Mouse (Mus musculus) spleen, adult 2 months (tissue): ENCODE data around the gene Rapgef3.

ENCODE experiments used
- CTCF ChIP-seq: fragments of 200-500 bp; IDR thresholded peaks from 2 replicates; pipeline ENCODE4 v1.5.1; 2011; ENCODE audit warnings: mild to moderate bottlenecking, inconsistent platforms; ENCODE audit not compliant: insufficient read depth, insufficient read length, insufficient replicate concordance; ENCODE audit errors: extremely low read depth
- POLR2A ChIP-seq: fragments of 200-500 bp; IDR thresholded peaks from 2 replicates; pipeline ENCODE4 v1.6.1; 2011; ENCODE audit warnings: low read depth, low read length, inconsistent platforms

GRCm38 (mm10) chr15:97720026-97720675, 47.6 kb downstream of the Rapgef3 start:
- TF ChIP-seq POLR2A: no peak
- TF ChIP-seq CTCF: no peak
